Mouse (Mus musculus) G1E (cell line): Measurements from ENCODE around the gene Pik3ca. TPM values are rescaled to one million over a fixed set of nuclear protein-coding genes. Genes with fewer than 3 reads are reported as not detected.

Experiments
- ATAC-seq: 2 replicates; pipeline ENCODE4 v1.8.0; 2016; ENCODE audit warnings: mild to moderate bottlenecking; ENCODE audit not compliant: insufficient number of reproducible peaks, poor library complexity, low FRiP score, severe bottlenecking; ENCODE audit errors: extremely low read depth
- DNase-seq: peaks from one replicate; pipeline ENCODE4 v3.0.0; 2012; ENCODE audit warnings: low spot score
- H3K27me3 ChIP-seq: 2 replicates; pipeline ENCODE4 v1.6.1; 2012; ENCODE audit warnings: mild to moderate bottlenecking, low read length, inconsistent platforms; ENCODE audit not compliant: insufficient read depth
- H3K36me3 ChIP-seq: replicated peaks from 2 replicates; pipeline ENCODE3; 2012; ENCODE audit warnings: mild to moderate bottlenecking, inconsistent platforms
- H3K4me1 ChIP-seq: 2 replicates; pipeline ENCODE4 v1.6.1; 2012; ENCODE audit warnings: low read depth, low read length, inconsistent platforms, mixed read lengths; ENCODE audit not compliant: insufficient read depth
- H3K4me3 ChIP-seq: 2 replicates; pipeline ENCODE4 v1.5.1; 2012; ENCODE audit warnings: low read depth, mild to moderate bottlenecking, inconsistent platforms, low read length, moderate library complexity, mixed read lengths
- H3K9me3 ChIP-seq: replicated peaks from 2 replicates; pipeline ENCODE4 v1.6.1; 2012; ENCODE audit warnings: inconsistent platforms
- CTCF ChIP-seq: IDR thresholded peaks from 2 replicates; pipeline ENCODE4 v1.5.1; 2012; ENCODE audit warnings: low read depth, low read length, inconsistent platforms, mixed read lengths
- GATA1 ChIP-seq: IDR thresholded peaks from 2 replicates; pipeline ENCODE4 v1.6.1; 2012; ENCODE audit warnings: borderline replicate concordance, low read length, inconsistent platforms, mixed read lengths
- GATA2 ChIP-seq: IDR thresholded peaks from 2 replicates; pipeline ENCODE4 v1.6.1; 2012; ENCODE audit warnings: low read depth, low read length, inconsistent platforms, borderline replicate concordance
- POLR2AphosphoS5 ChIP-seq: IDR thresholded peaks from 2 replicates; pipeline ENCODE4 v1.6.1; 2012; ENCODE audit warnings: low read depth, low read length, inconsistent platforms; ENCODE audit not compliant: insufficient replicate concordance
- TAL1 ChIP-seq: conservative IDR thresholded peaks from 2 replicates; pipeline ENCODE4 v1.6.1; 2012; ENCODE audit warnings: low read depth, low read length, inconsistent platforms, mixed read lengths
- polyA plus RNA-seq: library from polyadenylated mRNA; stranded (reverse); fragments of >175 nt; gene quantifications from 2 replicates; pipeline ENCODE4 v1.2.3, GENCODE M21; 2012
- total RNA-seq, 2 experiments: library from RNA; stranded (forward) in 1 of 2; stranded (reverse) in 1 of 2; fragments of 200-1000 nt in 1 of 2; fragments of >200 nt in 1 of 2; fragmentation: Nextera tagmentation in 1 of 2; gene quantifications; 2 replicates each; pipeline ENCODE4 v1.2.3; 2014 to 2017

Pik3ca gene
- total and polyA plus RNA-seq, 3 experiments = 2.0 to 32.0 (median 26.8) TPM

- ATAC-seq (no peak), DNase-seq (no peak)
- Histone ChIP-seq H3K4me3 (no peak overlapping the region), H3K27me3 (peaks cover 15% of the 10 kb centered on the region), H3K4me1 (no peaks in the 10 kb centered on the region; the same call in 1 of the 2 replicates), H3K36me3 (peaks cover 2% of the 10 kb centered on the region), H3K9me3 (no peaks in the 10 kb centered on the region)
- TF ChIP-seq TAL1 (no peak), POLR2AphosphoS5 (no peak), GATA2 (no peak), GATA1 (no peak), CTCF (no peak)
Observed at GRCm38 (mm10) chr3:32392841-32393240, 4.6 kb upstream of the Pik3ca start.

- Histone ChIP-seq H3K9me3 (no peaks in the 10 kb centered on the region), H3K4me1 (peaks cover 4% of the 10 kb centered on the region), H3K27me3 (peaks cover 14% of the 10 kb centered on the region), H3K36me3 (peaks cover 2% of the 10 kb centered on the region), H3K4me3 (no peak overlapping the region)
- ATAC-seq (no peak), DNase-seq (no peak)
- TF ChIP-seq GATA2 (no peak), CTCF (no peak), GATA1 (no peak)
Observed at GRCm38 (mm10) chr3:32393986-32394385, 3.5 kb upstream of the Pik3ca start.

DNA sequence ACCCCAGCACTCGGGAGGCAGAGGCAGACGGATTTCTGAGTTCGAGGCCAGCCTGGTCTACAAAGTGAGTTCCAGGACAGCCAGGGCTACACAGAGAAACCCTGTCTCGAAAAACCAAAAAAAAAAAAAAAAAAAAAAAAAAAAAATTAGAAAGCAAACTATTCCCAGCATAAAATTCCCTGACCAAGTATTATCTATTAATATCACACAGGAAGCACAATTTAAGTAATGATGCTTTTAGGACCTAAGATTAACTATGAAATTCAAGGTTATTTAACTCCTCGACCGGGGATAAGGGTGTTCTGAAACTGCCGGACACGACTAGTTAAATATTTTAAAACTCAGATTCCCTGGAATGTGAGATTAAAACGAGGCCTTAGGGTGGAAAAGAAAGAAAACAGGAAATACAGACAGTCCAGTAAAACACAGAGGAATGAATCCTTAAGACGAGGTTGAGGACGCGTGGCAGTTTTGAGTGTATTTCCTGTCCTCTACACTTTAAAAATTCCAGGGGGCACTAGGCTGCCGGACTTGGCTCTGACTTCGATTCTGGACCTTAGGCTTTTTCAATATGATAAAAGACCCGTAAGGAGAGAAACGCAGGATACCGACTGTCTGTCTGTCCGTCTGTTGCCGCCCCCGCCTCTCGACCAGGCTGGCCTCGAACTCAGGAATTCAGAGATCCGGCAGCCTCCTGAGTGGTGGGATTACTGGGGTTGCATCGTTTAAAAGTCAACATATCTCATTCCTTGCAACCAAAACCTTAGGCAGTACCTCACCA lies 1.5 kb upstream of the Pik3ca start:
- TF ChIP-seq TAL1 = no peak
- Histone ChIP-seq H3K27me3 (peaks cover 9% of the 10 kb centered on the region; the same call in 1 of the 2 replicates), H3K4me3 (peak overlapping the region; percentile 87), H3K4me1 (peaks cover 13% of the 10 kb centered on the region), H3K9me3 (no peaks in the 10 kb centered on the region), H3K36me3 (peaks cover 14% of the 10 kb centered on the region)
- ATAC-seq = no peak
- no peak for DNase-seq

DNA sequence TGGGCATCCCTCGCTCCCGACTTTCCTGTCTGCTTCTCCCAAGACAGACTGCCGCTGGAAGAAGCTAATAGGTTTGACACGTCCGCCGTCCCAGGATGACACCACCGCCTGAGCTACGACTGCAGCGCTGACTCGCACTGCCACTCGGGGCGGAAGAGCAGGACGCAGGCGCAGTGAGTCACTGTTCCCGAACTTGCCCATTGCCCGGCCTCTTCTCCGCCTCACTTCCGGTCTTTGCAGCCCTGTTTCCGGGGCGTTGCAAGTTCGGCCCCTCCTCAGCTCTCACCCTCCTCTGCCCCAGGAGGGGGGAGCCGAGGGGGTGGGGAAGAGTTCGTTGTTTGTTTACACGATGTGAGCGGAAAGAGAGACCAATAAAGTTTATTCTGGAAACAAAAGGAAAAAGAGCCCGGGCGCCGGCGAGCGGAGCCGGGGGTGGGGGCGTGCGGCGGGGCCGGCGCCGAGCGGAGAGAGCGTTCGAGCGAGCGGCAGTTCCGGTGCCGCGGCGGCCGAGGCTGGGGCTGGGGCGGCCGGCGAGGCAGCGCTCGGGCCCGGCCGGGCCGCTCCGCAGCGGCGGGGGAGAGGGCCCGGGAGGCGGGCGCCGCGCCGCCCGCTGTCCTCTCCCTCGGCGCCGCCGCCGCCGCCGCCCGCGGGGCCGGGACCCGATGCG lies 544 bp upstream of the Pik3ca start:
- Histone ChIP-seq H3K4me3 (peak overlapping the region; percentile 87), H3K9me3 (no peaks in the 10 kb centered on the region), H3K27me3 (peaks cover 9% of the 10 kb centered on the region; the same call in 1 of the 2 replicates), H3K36me3 (peaks cover 18% of the 10 kb centered on the region), H3K4me1 (peaks cover 13% of the 10 kb centered on the region)
- ATAC-seq = peak; percentile 99
- TF ChIP-seq POLR2AphosphoS5 (no peak), TAL1 (no peak), GATA2 (no peak)
- peak; percentile 91 for DNase-seq

- no peak for DNase-seq
- Histone ChIP-seq H3K27me3 (peaks cover 2% of the 10 kb centered on the region; the same call in 1 of the 2 replicates), H3K4me3 (peak overlapping the region; percentile 87), H3K4me1 (peaks cover 18% of the 10 kb centered on the region), H3K36me3 (peaks cover 21% of the 10 kb centered on the region), H3K9me3 (no peaks in the 10 kb centered on the region)
- ATAC-seq = no peak
- no peak for TF ChIP-seq GATA1
- TF ChIP-seq GATA2 = no peak
- TF ChIP-seq TAL1 = no peak
Observed at GRCm38 (mm10) chr3:32398175-32398538, 686 bp downstream of the Pik3ca start.

- Histone ChIP-seq H3K4me3 (peak overlapping the region; percentile 24; the same call in 1 of the 2 replicates), H3K9me3 (no peaks in the 10 kb centered on the region), H3K4me1 (peaks cover 22% of the 10 kb centered on the region), H3K27me3 (no peaks in the 10 kb centered on the region), H3K36me3 (peaks cover 23% of the 10 kb centered on the region)
- no peak for ATAC-seq
- TF ChIP-seq CTCF (no peak), GATA1 (no peak), GATA2 (no peak), POLR2AphosphoS5 (no peak), TAL1 (no peak)
- DNase-seq = no peak
Observed at GRCm38 (mm10) chr3:32398623-32399022, 1.2 kb downstream of the Pik3ca start.

DNA sequence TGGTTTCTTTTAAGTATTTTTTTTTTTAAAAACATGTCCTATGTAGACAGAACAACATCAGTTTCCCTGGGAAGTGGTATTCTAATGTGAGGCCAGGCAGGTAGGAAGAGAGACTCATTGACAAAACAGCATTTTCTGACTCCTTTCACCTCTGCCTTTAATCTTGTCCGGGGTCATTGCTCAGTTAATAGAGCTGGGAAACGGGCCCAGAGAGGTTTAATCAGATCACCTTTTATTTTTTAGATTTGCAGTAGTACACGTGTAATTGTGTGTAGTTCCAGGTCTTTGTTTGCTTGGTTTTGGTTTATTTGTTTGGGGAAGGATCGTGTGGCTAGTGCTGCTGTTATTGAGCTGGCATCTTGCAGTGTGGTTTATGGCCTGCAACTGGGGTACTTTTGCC lies 1.9 kb downstream of the Pik3ca start:
- Histone ChIP-seq H3K4me1 (peaks cover 23% of the 10 kb centered on the region), H3K36me3 (peaks cover 22% of the 10 kb centered on the region), H3K27me3 (no peaks in the 10 kb centered on the region), H3K4me3 (no peak overlapping the region), H3K9me3 (no peaks in the 10 kb centered on the region)
- DNase-seq = no peak
- no peak for ATAC-seq
- TF ChIP-seq GATA1 = no peak
